Mouse (Mus musculus): ENCODE data around the gene Gm10190. TPM values are rescaled to one million over a fixed set of nuclear protein-coding genes. Genes with fewer than 3 reads are reported as not detected.

Gm10190 gene
- total RNA-seq (2023): not detected

GRCm38 (mm10) chr17:80372989-80373725 lies at the start of gene Gm10190:
Gene Gm10190 (minus strand): TSS chr17:80373541.

Other genes starting within 250 kb of the Gm10190 start
- gene Galm, start 246.1 kb downstream of the Gm10190 start, total RNA-seq (2023): 10 to 100 TPM in 1 of 2 experiments, 1 to 10 TPM in 1; 9.7 to 10.2 TPM
- 100 to 1,000 TPM; 165 to 188 TPM for gene Srsf7, start 166.2 kb downstream of the Gm10190 start, total RNA-seq (2023)
- not detected for gene Ttc39d, start 166.1 kb downstream of the Gm10190 start, total RNA-seq (2023)
- 1 to 10 TPM; 3.3 to 4.2 TPM for gene Gemin6, start 149.1 kb downstream of the Gm10190 start, total RNA-seq (2023)
- gene Morn2, start 83.3 kb downstream of the Gm10190 start, total RNA-seq (2023): 1 to 10 TPM in 1 of 2 experiments, under 1 TPM in 1; 0.77 to 1.9 TPM
- gene Dhx57, start 83.1 kb downstream of the Gm10190 start, total RNA-seq (2023): 10 to 100 TPM; 10.4 to 11.3 TPM
- not detected for gene Arhgef33, start 66.1 kb downstream of the Gm10190 start, total RNA-seq (2023)
- gene Sos1, start 106.9 kb upstream of the Gm10190 start, total RNA-seq (2023): 10 to 100 TPM; 11.7 to 13.5 TPM
- under 1 TPM; 0.26 to 0.53 TPM for gene Cdkl4, start 204.3 kb upstream of the Gm10190 start, total RNA-seq (2023)

Data from neutrophil, adult 83 days (primary cell).